Mouse (Mus musculus) left cerebral cortex, adult 18-20 months (tissue): ENCODE results near the gene Ccdc71. TPM values are rescaled to one million over a fixed set of nuclear protein-coding genes. Genes with fewer than 3 reads are reported as not detected.
A peak's percentile ranks its signal among the peaks of the same experiment; 100 is the strongest.

Experiments
- DNase-seq, 2 experiments: peaks; one replicate each; pipeline ENCODE4 v3.0.0; 2021 to 2022; ENCODE audit warnings: low spot score in 2 of 2, mixed read lengths in 1 of 2
- total RNA-seq, 2 experiments: library from RNA; stranded (reverse); gene quantifications; 2 replicates each; pipeline ENCODE4 v1.2.3; 2021

Ccdc71 gene
- total RNA-seq, 2 experiments from 2014 or later = 37.9 to 39.9 TPM

- no peak for DNase-seq
Observed at GRCm38 (mm10) chr9:108488403-108488802, 28.1 kb downstream of the Ccdc71 start.

- no peak for DNase-seq
Observed at GRCm38 (mm10) chr9:108489215-108489614, 28.9 kb downstream of the Ccdc71 start.

- no peak for DNase-seq
Observed at GRCm38 (mm10) chr9:108489702-108490558, 29.6 kb downstream of the Ccdc71 start.

- DNase-seq = peak; percentile 94 to 97
Observed at GRCm38 (mm10) chr9:108490559-108491285, 30.4 kb downstream of the Ccdc71 start, which contains the start of gene Usp19. TSS of gene Usp19 (plus strand) at chr9:108490602.

DNA sequence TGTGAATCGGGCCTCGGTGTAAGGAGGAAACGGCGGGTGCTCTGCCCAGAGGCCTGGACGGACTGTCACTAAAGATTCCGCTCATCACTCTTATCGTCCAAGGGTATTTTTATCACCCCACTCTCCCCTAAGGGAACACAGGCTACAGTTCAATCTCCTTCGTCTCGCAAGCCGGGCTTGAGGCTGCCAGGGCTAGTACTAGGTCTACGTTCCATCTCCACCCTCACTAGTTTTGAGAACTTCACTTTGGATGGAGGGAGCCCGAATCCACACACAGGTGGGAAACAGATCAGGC is 30.9 kb downstream of the Ccdc71 start:
- no peak for DNase-seq

DNA sequence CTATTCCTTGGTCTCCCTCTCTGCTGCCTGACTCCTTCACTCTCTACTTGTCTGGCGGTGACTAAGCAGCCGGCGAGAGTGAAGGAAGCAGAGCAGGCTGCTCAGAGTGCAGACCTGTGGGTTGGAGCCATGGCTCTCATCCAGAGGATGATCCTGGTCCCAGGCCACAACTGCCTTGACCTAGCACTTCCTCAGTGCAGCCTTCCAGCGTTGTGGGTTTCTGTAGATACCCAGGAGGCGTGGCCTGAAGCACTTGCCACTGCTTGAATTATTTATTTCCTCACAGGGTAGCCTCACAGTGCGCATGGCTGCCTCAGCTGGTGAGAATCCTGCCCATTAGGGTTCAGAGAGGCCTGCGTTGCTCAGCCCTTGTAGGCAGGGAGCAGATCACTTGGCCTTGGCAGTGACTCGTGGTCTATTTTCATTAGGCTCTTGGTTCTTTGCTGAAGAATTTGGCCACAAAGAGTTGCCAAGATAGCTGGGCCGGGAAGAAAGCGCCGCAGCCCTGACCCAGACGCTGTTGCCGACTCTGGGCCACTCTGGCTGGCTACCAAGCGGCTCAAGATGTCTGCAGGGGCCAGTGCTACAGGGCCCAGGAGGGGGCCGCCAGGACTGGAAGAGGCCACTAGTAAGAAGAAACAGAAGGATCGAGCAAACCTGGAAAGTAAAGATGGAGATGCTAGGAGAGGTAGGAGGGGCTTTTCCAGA is 31.9 kb downstream of the Ccdc71 start:
- DNase-seq = no peak

- DNase-seq = no peak
Observed at GRCm38 (mm10) chr9:108493246-108493645, 32.9 kb downstream of the Ccdc71 start.

DNA sequence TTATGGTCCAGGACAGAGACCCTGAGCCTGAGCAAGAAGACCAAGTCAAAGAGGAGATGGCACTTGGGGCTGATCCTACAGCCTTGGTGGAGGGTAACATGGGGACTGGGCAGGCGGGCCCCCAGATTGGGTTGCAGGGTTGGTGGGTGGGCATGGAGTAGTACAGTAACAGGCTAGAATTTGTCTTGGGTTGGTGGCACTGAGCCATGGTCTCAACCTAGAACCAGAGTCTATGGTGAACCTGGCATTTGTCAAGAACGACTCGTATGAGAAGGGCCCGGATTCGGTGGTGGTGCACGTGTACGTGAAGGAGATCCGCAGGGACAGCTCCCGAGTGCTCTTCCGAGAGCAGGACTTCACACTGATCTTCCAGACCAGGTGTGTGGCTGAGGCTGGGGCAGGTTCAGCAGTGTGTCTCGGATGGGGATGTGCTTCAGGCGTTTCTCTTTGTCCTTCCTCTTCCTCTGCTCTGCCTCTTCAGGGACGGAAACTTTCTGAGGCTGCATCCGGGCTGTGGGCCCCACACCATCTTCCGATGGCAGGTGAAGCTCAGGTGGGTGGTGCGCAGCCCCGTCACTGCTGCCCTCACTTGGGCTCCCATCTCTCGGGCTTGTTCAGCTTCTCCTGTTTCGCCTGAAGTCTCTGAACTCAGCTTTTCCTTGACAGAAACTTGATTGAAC is 34.0 kb downstream of the Ccdc71 start:
- no peak for DNase-seq

- no peak for DNase-seq
Observed at GRCm38 (mm10) chr9:108494905-108495304, 34.6 kb downstream of the Ccdc71 start.

DNA sequence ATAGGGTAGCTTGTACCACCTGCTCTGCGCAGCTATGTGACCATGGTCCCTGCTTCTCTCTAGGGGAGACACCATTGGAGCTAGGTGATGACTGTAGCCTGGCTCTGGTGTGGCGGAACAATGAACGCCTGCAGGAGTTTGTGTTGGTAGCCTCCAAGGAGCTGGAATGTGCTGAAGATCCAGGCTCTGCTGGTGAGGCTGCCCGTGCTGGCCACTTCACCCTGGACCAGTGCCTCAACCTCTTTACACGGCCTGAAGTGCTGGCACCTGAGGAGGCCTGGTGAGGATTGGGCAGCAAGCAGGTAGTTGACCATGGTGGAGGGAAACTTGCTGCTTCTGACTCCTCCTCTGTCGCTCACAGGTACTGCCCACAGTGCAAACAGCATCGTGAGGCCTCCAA is 38.9 kb downstream of the Ccdc71 start:
- no peak for DNase-seq

DNA sequence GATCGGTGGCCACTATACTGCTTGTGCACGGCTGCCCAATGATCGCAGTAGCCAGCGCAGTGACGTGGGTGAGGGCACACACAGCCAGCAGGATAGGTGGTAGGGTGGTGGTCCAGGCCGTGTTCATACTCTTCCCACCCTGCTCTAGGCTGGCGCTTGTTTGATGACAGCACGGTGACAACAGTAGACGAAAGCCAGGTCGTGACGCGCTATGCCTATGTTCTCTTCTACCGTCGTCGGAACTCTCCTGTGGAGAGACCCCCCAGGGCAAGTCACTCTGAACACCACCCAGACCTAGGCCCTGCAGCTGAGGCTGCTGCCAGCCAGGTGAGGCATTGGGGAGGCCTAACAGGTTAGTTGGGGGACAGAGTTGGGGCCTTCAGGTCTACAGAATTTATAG is 39.6 kb downstream of the Ccdc71 start:
- DNase-seq = no peak

- DNase-seq = no peak
Observed at GRCm38 (mm10) chr9:108506901-108507300, 46.6 kb downstream of the Ccdc71 start.

GRCm38 (mm10) chr9:108507619-108508434 is 47.5 kb downstream of the Ccdc71 start, which contains the start of gene Qars:
TSS of gene Qars (plus strand) at chr9:108507706.
- DNase-seq = peak; percentile 90 to 93

GRCm38 (mm10) chr9:108508776-108509175 is 48.4 kb downstream of the Ccdc71 start:
- no peak for DNase-seq

Other genes with a start within 250 kb of the Ccdc71 start
- gene Dag1, start 196.6 kb upstream of the Ccdc71 start, total RNA-seq = 10 to 100 TPM; 79.2 to 85.8 TPM
- 100 to 1,000 TPM; 140 to 145 TPM for gene Nicn1, start 170.1 kb upstream of the Ccdc71 start, total RNA-seq
- 10 to 100 TPM; 29.8 to 32.8 TPM for gene Amt, start 163.7 kb upstream of the Ccdc71 start, total RNA-seq
- gene Rhoa, start 154.4 kb upstream of the Ccdc71 start, total RNA-seq = 100 to 1,000 TPM; 159 to 170 TPM
- 10 to 100 TPM; 30.3 to 32.0 TPM for gene Tcta, start 154.4 kb upstream of the Ccdc71 start, total RNA-seq
- 100 to 1,000 TPM in 1 of 2 experiments, 10 to 100 TPM in 1; 99.8 to 110 TPM for gene Gpx1, start 121.6 kb upstream of the Ccdc71 start, total RNA-seq
- 100 to 1,000 TPM; 123 to 125 TPM for gene Usp4, start 112.7 kb upstream of the Ccdc71 start, total RNA-seq
- 1 to 10 TPM; 3.4 to 3.8 TPM for gene 1700102P08Rik, start 67.7 kb upstream of the Ccdc71 start, total RNA-seq
- under 1 TPM; 0.23 TPM for gene Ccdc36, start 32.0 kb upstream of the Ccdc71 start, total RNA-seq
- not detected for gene BC048562, start 24.0 kb upstream of the Ccdc71 start, total RNA-seq
- gene Klhdc8b, start 1.1 kb downstream of the Ccdc71 start, total RNA-seq = 10 to 100 TPM; 40.3 to 44.7 TPM
- gene Lamb2, start 19.2 kb downstream of the Ccdc71 start, total RNA-seq = 10 to 100 TPM; 27.0 to 37.8 TPM
- gene Usp19, start 30.1 kb downstream of the Ccdc71 start, total RNA-seq = 100 to 1,000 TPM; 139 to 142 TPM
- gene Qars, start 47.2 kb downstream of the Ccdc71 start, total RNA-seq = 10 to 100 TPM; 72.7 to 77.7 TPM
- 100 to 1,000 TPM; 140 TPM for gene Qrich1, start 56.3 kb downstream of the Ccdc71 start, total RNA-seq
- 10 to 100 TPM; 46.7 to 47.7 TPM for gene Impdh2, start 99.8 kb downstream of the Ccdc71 start, total RNA-seq
- 10 to 100 TPM; 53.8 to 70.6 TPM for gene Ndufaf3, start 106.9 kb downstream of the Ccdc71 start, total RNA-seq
- 100 to 1,000 TPM in 1 of 2 experiments, 10 to 100 TPM in 1; 85.1 to 102 TPM for gene Dalrd3, start 109.4 kb downstream of the Ccdc71 start, total RNA-seq
- gene Wdr6, start 118.2 kb downstream of the Ccdc71 start, total RNA-seq = 100 to 1,000 TPM in 1 of 2 experiments, 10 to 100 TPM in 1; 96.3 to 126 TPM
- 10 to 100 TPM; 91.8 to 92.3 TPM for gene P4htm, start 137.1 kb downstream of the Ccdc71 start, total RNA-seq
- 10 to 100 TPM; 51.0 to 51.8 TPM for gene Arih2, start 188.9 kb downstream of the Ccdc71 start, total RNA-seq
- gene Slc25a20, start 201.6 kb downstream of the Ccdc71 start, total RNA-seq = 10 to 100 TPM; 11.5 to 13.7 TPM
- 10 to 100 TPM; 47.7 to 50.9 TPM for gene Prkar2a, start 228.8 kb downstream of the Ccdc71 start, total RNA-seq